Mouse (Mus musculus) heart, postnatal 10 days (tissue): ENCODE results near the gene Ncoa7. TPM values are rescaled to one million over a fixed set of nuclear protein-coding genes. Genes with fewer than 3 reads are reported as not detected.

Experiments used
- DNase-seq, 2 experiments: peaks; one replicate each; pipeline ENCODE4 v3.0.0; 2021
- intact Hi-C: fragments of 180-260 bp; cut with DNase I; formaldehyde crosslinking; loops from one replicate; pipeline ENCODE4 v1.15.1; 2025
- total RNA-seq, 2 experiments: library from RNA; stranded (reverse); gene quantifications; 2 replicates each; pipeline ENCODE4 v1.2.3; 2021

Gene Ncoa7
- total RNA-seq, 2 experiments from 2014 or later, result 7.3 to 8.4 TPM

DNA sequence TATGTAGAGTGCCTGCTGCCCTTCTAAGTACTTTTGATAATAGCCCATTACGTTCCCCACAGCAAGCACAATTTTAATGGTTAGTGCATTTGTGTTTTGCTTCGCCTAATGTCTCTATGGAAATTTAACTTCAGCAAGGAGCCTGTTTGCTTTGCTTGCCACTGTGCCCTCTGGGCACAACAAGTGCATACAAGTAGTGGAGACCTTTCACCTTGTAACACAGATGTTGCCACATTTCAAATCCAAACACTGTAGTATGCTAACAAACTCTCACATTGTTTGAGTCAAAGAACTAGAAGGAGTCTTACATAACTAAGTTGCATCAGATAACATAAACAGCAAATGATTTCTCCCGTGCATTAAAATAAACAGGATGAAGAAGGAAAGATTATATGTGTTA, 50.6 kb downstream of the Ncoa7 start:
- no peak for DNase-seq
- intact Hi-C loops, result no loop called here

DNA sequence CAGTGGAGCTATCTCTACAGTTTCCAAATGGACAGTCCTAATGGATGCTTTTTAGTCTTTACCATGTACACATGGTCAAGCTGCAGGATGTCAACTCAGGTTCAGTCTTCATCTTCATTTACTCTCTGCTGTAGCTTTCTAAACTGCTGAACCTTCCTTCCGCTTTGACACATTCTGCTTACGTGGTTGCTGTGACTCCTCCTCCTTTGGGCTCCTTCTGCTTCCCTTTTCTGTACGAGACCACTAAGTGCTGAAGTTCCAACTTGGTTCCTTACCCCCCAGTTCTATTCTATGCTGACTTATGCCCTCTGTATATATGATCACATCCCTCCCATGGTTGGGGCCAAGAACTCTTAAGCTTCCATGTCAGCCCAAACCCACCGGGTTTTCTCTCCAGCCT, 51.5 kb downstream of the Ncoa7 start:
- intact Hi-C loops, result no loop called here
- no peak for DNase-seq

DNA sequence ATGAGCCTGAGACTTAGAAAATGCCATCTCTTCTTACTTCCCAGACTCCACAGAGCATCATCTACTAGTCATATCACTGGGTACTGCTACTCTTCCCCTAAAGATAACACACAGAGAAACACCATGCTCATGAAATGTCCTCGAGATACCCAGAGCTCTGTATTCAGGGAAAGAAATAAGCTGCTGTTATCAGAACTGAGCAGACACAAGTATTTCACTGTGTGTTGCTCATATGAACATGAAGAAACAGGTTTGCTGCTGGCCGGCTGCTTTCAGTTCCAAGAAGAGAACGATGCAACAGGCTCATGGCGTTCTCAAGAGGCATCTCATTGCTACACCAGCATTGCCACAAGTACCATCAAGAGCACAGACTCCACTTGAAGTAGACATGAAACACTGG, 53.3 kb downstream of the Ncoa7 start:
- no peak for DNase-seq
- intact Hi-C loops, result no loop called here

DNA sequence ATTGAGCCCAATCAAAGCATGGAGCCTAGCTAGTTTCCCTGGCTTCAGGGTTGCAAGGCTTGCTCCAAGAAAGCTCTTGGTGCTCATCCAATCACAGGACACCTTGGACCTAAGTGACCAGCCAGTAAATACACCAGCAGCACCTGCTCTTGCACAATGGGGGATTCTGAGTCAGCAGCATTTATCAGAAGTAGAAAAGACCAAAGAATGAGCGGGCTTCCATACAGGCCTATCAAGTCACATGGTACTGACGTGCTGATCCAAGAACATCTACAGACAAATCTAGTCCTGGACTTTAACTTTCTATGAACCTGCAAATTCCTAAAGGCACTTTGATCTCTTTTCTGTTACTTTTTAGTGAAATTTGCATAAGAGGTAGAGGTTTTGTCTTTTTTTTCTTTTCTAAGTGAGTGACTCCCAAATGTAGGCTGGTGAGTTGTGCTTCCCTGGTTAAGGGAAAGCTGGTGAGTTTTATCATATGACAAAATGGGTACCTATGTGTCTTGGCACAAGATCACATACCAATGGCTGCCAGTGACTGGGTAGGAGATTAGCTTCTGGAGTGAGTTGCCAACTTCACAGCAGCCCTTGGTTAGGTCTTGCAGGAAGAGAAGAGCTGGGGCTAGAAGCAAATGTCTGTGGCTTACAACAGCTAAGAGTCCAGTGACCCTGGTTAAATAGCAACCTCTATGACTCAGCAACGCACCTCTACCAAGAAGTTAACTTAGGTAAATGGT, 57.7 kb downstream of the Ncoa7 start:
- intact Hi-C loops, result no loop called here
- peak; percentile 19 to 31 for DNase-seq

DNA sequence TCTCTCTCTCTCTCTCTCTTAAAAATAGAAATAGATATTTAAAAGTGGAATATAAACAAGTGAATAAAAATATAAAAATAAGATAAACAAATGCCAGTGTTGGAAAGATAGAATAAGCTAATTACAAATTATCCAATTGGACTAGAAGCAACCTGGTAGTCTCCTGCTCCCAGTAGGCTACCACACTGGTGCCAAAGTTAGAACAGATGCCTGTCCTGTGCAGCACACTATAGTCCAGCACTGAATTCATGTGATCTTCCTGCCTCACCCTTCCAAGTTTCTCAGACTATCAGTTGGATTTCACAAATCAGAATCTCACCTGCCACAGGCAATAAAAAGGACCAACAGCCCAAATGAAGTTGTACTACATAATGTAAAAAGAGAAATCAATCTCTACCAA, 59.9 kb downstream of the Ncoa7 start:
- DNase-seq, result no peak
- intact Hi-C loops, result no loop called here

DNA sequence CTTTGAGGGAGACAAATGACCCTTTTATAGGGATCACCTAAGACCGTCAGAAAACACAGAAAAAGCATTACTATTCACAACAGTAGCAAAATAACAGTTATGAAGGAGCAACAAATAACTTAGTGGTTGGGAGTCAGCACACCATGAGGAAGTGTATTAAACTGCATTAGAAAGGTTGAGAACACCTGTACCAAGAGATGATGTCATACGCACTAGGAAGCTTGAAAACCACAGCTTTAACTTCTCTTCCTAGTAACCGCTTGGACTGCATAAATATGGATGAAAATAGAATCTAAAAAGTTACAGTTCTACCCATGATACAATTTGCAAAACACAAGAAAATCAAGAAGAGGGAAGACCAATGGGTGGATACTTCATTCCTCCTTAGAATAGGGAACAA, 64.7 kb downstream of the Ncoa7 start:
- intact Hi-C loops, result no loop called here

DNA sequence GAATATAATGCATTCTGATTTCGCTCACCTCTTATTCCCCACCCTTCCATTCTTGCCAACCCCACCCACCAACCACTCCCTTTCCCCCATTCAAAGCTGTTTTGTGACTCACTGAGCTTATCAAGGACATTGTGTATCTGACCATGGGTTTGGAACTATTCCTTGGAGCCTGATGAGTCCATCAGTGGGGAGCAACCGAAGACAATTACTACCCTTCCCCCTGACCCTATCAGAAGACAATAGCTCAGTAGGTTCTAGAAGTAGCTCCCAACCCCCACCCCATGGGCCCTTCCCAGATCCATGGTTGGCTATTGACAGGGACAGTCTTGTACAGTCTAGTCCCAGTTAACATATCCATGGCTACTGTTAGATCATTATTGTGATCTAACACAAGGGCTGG, 65.8 kb downstream of the Ncoa7 start:
- no peak for DNase-seq
- intact Hi-C loops, result no loop called here

More for the DNA sequence above, 64.7 kb downstream of the Ncoa7 start:
- no peak for DNase-seq

DNA sequence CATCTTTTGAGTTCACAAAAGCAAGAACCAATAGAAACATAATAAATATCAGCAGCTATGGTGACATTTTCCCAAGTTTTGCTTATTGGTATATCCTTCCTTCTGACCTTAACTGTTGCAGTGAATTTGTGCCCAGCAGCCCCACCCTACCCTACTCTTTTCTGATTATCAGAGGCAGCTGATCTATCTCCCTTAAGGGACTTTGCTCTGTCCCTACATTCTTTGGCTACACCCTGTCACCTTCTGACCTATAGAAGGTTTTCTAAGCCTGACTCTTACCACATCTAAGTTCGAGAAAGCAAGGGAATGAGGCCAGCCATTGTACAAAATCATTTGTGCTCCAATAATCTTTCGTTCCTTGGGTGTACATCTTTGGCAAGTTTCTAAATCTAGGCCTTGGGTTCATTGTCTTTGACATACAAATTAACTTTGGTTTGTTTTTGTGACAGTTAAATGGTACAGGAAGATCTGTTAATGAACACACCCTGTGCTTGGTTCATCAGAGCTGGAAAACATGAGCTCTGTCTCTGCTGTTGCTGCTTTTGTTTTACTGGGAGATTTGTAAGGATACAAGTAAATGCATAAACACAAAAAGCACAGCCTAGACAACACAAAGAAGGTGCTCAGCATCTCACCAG, 69.9 kb downstream of the Ncoa7 start:
- DNase-seq, result no peak
- intact Hi-C loops, result no loop called here

DNA sequence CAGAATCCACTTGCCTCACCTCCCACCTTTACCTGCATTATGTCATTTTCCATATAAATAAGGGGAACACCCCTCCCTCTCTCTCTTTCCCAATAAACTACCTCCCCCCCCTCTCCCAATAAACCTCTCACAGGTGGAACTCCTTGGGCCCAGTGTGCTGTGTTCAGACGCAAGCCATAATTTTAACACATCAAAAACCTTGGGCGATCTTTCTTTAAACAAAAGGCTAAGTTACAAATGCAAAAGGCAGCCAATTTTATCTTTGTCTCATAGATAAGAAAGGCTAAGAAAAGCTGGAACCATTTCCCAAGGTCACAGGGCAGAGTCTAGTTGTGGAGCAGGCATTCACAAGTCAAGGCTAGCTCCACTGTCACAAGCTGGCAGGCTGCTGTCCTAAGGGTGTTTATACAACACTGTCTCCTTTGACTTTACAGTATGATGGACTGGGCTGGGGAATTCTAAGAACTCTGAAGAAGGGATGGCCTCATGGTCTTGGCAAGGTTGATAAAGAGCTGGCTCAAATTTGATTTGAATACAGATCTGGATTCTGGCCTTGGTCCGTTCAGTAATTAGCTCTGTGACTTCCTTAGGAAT, 71.7 kb downstream of the Ncoa7 start:
- DNase-seq, result peak in 1 of 2 experiments; percentile 5
- intact Hi-C loops, result no loop called here

DNA sequence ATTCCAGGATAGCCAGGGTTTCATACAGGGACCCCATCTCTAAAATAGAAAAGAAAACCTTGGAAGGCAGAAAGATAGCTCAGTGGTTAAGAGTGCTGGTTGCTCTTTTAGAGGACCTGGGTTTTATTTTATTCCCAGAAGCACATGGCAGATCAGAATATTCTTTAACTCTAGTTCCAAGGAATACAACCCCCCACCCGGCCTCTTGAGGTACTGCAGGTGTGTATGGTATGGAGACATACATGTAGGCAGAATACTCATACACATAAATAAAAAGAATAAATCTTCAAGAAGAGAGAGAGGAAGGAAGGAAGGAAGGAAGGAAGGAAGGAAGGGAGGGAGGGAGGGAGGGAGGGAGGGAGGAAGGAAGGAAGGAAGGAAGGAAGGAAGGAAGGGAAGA, 72.3 kb downstream of the Ncoa7 start:
- no peak for DNase-seq
- intact Hi-C loops, result no loop called here

DNA sequence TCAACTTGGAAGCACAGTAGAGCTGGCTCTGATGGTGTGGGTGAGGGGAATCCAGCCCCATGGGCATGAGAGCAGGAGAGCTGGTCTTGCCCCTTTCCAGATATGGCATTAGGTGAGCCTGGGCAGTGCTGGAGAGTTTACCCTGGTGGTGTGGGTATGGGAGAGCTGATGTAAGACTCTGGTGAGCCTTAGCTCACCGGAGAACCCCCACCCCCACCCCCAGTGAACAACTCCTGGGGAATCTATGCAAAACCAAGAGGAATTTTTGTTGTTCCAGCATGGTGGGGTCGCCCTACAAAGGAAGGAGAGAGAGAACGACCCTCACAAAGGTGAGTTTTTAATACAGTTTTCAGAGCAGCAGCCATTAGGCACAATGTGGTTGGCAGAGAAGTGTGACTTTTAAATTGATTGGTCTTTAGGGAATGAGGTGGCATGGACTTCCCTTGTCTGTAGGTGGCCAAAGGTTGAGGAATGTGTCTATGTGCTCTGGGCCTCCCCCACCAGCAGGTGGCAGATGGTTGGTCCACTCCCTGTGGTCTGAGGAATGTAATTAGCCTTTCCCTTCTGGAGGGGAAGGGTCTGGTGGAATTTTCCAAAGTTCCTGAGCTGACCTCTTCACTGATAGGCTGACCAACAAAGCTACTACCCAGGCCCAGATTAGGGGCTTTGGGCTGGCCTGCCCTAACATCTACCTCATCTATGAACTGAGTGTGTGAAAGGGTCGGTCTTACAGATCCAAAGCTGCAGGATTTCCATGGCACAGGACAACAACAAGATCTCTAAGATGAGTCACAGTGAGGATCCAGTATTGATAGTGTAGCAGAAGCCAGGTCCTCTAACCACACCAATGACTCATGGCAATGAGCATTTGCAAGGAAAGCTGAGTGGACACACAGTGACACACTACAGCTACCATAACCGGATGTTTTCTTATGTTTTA, 73.7 kb downstream of the Ncoa7 start:
- DNase-seq, result no peak
- intact Hi-C loops, result no loop called here

DNA sequence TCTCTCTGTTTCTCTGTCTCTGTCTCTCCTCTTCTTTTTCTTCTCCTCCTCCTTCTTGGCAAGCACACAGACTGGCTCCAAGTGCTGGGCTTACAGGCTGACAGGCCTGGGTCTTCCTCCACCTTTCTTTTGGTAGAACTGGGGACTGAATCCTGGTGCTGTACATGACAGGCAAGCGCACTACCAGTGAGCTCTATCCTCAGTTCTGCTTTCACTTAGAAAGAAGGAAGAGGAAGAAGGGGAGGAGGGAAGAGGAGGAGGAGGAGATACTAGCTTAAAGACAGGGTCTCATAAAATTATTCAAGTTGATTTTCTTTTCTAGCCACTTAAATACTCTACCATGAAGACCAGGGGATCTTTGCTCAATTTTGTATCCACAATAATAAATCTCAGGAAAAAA, 80.1 kb downstream of the Ncoa7 start:
- DNase-seq, result no peak
- intact Hi-C loops, result no loop called here

DNA sequence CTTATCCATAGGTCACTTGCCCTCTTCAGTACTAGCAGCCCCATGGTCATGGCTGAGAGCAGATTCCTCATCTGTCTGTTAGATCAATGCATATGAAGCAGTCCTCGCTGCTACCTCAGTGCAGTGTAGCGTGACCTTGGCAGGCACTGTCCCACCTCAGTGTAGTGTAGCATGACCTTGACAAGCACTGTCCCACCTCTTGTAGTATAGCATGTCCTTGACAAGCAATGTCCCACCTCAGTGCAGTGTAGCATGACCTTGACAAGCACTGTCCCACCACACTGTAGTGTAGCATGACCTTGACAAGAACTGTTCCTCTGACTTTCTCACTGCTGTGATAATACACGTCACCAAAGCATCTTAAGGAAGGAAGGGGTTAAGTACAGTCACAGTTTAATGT, 82.6 kb downstream of the Ncoa7 start:
- intact Hi-C loops, result no loop called here

DNA sequence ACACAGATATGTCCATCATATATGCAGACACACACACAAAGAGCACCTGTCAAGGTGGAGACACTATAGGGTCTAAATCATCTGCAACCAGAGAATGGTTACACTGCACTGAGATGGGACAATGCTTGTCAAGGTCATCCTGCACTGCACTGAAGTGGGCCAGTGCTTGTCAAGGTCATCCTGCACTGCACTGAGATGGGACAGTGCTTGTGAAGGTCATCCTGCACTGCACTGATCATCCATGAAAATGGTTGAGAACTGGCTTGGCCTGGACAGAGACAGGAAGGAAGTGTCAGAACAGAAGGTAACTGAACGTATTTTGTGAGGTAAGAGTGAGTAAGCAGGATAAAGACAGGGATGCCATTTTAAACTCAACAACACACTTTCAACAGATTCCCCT, 83.2 kb downstream of the Ncoa7 start:
- no peak for DNase-seq
- intact Hi-C loops, result no loop called here

More for the DNA sequence above, 82.6 kb downstream of the Ncoa7 start:
- DNase-seq, result no peak

DNA sequence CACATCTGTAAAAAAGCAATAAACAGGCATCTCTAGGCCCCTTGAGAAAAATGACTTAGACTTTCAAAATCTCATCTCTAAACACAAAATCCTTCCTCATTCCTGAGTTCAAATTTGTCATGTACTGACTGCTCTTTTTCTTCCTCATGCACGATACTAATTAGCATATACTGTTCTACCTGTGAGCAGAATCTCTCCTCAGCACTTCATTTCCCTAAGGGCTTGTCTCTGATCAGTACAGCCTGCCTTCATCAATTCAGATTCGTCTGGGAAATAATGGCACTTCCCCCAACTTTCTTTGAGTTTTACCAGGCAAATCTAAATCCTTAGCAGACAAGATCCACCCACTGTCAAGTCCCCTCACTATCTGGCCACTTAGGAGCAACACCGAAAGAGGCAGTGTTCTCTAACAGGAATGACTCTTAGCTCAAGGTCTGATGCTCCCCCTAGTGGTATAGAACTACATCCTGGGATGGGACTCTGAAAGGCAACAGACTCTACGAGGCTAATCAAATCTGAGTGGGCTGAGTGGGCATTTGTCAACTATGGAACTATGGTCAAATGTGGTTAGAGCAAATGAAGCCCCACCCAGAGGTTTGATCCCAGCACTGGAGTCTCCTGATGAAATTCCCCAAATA, 84.3 kb downstream of the Ncoa7 start:
- intact Hi-C loops, result no loop called here
- peak; percentile 47 to 61 for DNase-seq

DNA sequence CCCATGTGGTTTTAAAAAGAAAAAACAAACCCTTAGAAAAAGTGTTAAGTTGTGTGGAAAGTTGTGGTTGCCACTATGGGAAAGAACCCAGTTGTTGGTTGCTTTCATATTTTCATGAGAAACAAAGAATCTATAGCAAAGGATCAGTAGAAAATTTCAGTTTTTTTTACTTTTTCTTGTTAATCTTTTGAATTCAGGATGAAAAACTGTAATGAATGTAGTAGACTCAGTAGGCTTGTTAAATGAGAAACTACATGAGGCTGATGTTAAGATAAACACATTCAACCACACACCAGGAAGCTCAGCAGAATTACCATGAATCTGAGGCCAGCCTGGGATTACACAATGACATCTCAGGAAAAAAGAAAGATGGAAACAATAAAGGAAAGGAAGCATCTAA, 87.0 kb downstream of the Ncoa7 start:
- DNase-seq, result no peak
- intact Hi-C loops, result no loop called here

DNA sequence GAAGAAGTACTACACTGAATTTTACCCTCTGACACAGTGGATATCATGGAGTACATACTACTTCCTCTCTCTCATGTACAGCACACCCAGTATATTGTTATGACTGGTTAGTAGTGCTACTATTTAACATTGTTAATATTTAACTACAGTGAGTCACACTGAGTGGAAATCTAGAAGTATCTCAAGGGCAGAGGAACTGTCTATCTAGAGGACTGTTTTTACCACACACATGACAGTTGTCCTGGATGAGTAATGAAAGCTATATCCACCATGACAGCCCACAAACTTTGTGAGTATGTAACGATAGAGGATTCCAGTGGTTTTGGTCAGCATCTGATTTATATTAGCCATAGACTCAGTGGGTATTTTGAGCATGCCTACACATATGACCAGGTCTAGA, 90.6 kb downstream of the Ncoa7 start:
- intact Hi-C loops, result no loop called here
- no peak for DNase-seq

DNA sequence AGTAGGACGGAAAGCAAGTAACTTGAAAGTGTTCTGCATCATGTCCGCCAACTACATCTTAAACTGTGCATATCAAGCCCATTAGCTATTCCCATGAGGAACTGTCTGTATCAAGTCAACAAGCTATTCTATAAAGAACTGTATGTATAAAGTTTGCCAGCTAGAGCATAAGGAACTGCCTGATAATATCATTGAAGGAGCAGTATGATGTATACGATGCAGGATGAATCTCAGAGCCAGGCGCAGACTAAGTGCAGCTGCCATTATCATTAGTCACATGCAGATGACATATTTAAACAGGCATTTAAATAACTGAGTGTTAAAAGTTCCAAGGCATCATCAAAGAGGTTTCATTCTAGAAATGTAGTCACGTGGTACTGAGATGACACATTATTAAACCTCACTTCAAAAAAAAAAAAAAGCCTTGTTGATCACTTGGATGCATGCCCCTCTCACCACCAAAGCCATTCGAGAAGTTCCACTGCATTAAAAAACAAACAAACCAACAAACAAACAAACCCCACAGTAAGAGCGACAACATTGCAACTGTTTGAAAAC, 93.2 kb downstream of the Ncoa7 start:
- DNase-seq, result no peak
- intact Hi-C loops, result no loop called here

DNA sequence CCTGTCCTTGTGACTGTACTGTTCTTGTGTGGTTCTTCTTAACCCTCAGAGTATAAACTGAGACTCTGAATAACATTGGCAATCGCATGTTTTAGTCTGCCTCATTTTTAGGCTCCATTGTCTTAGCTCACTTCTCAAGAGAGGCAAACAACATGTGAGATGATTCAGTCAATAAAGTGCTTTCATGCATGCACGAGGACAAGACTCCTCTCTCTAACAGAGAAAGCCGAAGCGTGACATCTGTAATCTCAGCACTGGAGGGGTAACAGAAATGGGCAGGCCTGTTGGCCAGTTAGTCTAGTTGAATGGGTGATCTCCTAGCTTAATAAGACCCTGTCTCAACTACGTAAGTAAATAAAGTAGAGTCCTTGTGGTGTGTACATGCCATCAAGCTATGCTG, 95.1 kb downstream of the Ncoa7 start:
- no peak for DNase-seq
- intact Hi-C loops, result no loop called here

DNA sequence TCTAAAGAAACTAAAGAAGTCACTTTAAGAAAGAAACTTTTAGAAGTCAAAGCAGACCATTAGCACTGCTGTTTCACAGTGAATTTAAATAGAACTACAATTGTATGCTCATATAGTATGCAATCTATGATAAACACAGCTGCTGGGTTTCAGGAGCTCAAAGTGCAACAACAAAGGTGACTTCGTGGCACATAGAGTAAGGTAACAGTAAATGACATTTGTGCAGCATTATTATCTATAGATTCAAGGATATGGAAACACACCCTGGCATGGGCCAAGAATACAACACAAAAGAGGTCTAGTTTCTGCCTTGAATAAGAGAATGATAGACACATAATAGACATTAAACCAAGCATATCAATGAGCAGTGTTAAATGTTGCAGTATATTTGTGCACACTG, 100.5 kb downstream of the Ncoa7 start:
- DNase-seq, result no peak
- intact Hi-C loops, result no loop called here
